Mouse (Mus musculus): Measurements from ENCODE around the gene Steap3. TPM values are rescaled to one million over a fixed set of nuclear protein-coding genes. Genes with fewer than 3 reads are reported as not detected.

The Steap3 gene
- polyA plus RNA-seq (2012; ENCODE audit: low replicate concordance), result 197 and 514 TPM in 2 replicates

DNA sequence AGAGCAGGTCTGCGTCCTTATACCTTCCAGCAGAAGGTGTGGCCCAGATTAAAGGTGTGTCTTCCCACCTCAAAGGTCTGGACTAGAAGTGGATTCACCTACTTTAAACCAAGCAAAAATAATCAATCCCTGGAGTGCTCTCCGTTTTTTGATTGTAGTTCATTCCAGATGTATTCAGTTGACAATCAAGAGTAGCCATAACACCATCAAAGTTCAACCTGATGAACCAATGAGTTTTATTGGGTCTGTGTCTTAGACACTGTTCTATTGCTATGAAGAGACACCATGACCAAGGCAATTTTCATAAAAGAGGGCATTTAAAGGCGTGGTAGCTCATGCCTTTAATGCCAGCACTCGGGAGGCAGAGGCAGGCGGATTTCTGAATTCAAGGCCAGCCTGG lies at the start of gene Steap3:
TSS of gene Steap3 (minus strand) at position 101 of the 400 bp plus-strand sequence.

Other genes with a start within 250 kb of the Steap3 start
- gene Tmem37, start 198.6 kb downstream of the Steap3 start, polyA plus RNA-seq (2012; ENCODE audit: low replicate concordance), result 0.14 and 0.18 TPM in 2 replicates
- 0.96 and 3.4 TPM in 2 replicates for gene Dbi, start 151.6 kb downstream of the Steap3 start, polyA plus RNA-seq (2012; ENCODE audit: low replicate concordance)
- 0.41 and 0.75 TPM in 2 replicates for gene 3110009E18Rik, start 151.5 kb downstream of the Steap3 start, polyA plus RNA-seq (2012; ENCODE audit: low replicate concordance)
- not detected in 2 replicates for gene C1ql2, start 67.9 kb upstream of the Steap3 start, polyA plus RNA-seq (2012; ENCODE audit: low replicate concordance)
- 1.4 and 3.6 TPM in 2 replicates for gene Marco, start 232.3 kb upstream of the Steap3 start, polyA plus RNA-seq (2012; ENCODE audit: low replicate concordance)

Measured in leukemia stem cell, adult 10-12 weeks (primary cell).